Mouse (Mus musculus): Measurements from ENCODE around the gene Med11.
"Not testable (repeated sequence)": the region's sequence is repeated elsewhere in the genome, so short reads cannot be mapped to it uniquely, and the experiment has no call there.

The Med11 gene

DNA sequence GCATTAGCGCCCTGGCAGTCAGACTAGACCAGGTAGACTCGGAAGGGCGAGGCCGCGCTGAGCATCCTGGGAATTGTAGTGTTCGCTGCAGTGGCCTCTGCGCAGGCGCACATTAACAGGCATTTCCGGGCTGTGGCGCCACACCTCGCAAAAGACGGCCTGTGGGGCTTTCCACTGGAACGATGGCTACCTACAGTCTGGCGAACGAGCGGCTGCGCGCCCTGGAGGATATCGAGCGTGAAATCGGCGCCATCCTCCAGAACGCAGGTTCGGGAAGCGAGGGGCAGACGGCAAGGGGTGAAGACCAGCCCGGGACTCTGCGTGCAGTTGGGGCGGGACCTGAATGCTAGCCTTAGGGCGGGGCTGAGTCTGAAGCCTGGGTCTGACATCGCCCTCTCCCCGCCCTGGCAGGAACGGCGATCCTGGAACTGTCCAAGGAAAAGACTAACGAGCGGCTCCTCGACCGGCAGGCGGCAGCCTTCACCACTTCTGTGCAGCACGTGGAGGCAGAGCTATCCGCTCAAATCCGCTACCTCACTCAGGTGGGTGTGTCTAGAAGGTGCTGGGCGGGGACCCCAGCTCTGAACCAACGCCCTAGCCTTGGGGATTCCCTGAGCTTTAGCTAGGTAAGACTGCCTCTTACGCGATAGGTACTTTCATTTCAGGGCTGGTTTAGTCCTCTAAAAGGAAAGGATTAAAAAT is at the start of gene Med11:
TSS of gene Med11 (plus strand) at position 123 of the 702 bp plus-strand sequence.
- in situ Hi-C loops (cut with MboI; ENCODE audit: low pct_unique_long_range_greater_than_20kb in 1 of 2, low sequenced_read_pairs in 2 of 2, unreplicated experiment in 1 of 2): no loop called here

DNA sequence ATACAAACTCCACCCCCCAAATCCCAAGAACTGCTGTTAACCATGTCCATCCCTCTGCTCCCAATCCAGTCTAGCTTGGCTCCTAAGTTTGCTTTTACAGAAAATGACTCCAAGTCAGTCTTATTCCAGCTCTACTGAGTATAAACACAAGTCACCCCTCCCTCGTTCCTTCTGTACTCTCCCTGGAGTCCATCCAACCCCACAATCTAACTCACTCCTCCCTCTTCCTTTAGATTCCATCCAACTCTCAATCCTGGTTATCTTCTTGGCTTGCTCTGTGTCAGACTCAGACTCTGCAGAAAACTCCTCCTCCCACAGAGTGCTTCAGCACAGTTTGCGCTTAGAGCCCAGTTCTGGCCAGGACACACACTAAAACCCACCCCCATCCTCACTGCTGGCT is 48.1 kb upstream of the Med11 start:
- in situ Hi-C loops (cut with MboI; ENCODE audit: low pct_unique_long_range_greater_than_20kb in 1 of 2, low sequenced_read_pairs in 2 of 2, unreplicated experiment in 1 of 2): loop anchor here in 1 of 2 experiments (25.0 kb wide), 1 partner anchor 209 kb away; the partner anchor contains the start of genes 4930544D05Rik and Chrne

DNA sequence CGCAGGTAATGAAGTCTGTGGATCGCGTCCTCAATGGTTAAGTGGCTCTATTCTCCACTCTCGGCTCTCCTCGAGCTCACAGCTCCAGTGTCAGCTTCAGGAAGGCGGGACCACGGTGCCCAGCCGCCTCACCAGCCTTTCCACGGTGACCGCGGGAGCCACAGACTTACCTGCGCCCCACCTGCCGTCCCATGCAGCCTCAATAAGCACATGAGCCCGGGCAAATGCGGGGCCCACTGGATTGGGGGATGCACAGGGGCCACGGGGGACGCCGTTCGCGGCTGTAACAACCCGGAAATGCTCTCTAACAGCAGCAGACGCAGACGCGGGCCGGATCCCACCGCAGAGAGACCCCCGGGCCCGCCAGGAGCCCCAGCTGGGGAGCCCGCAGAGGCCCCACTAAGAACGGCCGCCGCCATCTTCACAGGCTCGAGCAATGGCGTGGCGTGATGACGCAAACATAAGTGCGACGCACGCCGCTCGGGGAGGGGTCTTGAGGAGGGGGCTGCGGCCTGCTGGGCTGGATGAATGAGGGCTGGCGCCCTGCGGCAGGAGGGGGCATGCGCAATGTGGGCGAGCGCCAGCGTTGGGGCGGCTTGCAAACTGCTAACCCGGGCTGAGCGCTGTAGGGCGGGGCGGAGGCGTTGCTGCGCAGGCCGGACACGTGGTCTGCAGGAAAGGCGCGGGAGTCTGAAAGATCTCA is 42.0 kb upstream of the Med11 start, which contains the start of gene Pelp1:
TSS of gene Pelp1 (minus strand) at position 438 of the 703 bp plus-strand sequence.
- in situ Hi-C loops (cut with MboI; ENCODE audit: low pct_unique_long_range_greater_than_20kb in 1 of 2, low sequenced_read_pairs in 2 of 2, unreplicated experiment in 1 of 2): loop anchor here (10.0 to 25.0 kb wide), 2 partner anchors 203 to 205 kb away; partner anchors contain the start of genes 4930544D05Rik (in 2 of the 2) and Chrne (in 2 of the 2)

DNA sequence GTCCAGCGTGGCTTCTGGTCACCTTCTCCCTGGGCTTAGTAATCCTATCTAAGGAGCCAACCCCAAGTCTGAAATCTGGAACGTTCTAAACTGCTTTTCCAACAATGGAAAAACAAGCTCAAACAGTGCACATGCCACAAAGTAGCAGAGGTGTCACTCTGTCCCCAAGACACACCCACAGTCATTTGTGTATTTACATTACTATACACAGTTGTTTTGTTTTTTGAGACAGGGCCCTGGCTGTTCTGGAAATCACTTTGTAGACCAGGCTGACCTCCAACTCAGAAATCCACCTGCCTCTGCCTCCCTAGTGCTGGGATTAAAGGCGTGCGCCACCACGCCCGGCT is 41.4 kb upstream of the Med11 start:
- in situ Hi-C loops (cut with MboI; ENCODE audit: low pct_unique_long_range_greater_than_20kb in 1 of 2, low sequenced_read_pairs in 2 of 2, unreplicated experiment in 1 of 2): loop anchor here (10.0 to 25.0 kb wide), 2 partner anchors 202 to 205 kb away; partner anchors contain the start of genes 4930544D05Rik (in 2 of the 2) and Chrne (in 2 of the 2)

DNA sequence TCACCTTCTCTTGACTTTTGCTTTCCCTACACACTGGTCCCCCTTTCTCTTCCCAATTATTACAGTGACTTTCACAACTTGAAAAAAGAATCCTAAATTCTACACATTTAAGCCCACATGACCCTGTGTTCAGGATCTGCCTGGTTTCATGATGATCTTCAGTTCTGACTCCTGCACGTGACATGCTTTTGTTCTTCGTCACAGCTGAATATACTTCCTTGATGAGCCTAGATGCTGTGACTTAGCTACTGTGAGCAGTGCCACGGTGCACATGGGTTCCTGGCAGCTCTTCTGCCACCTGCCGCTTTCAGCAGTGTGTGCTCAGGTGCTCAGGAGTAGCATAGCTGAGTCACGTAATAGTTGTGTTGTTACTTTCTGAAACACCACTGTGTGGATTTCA is 39.1 kb upstream of the Med11 start:
- in situ Hi-C loops (cut with MboI; ENCODE audit: low pct_unique_long_range_greater_than_20kb in 1 of 2, low sequenced_read_pairs in 2 of 2, unreplicated experiment in 1 of 2): loop anchor here (10.0 to 25.0 kb wide), 2 partner anchors 200 to 202 kb away; partner anchors contain the start of genes 4930544D05Rik (in 2 of the 2) and Chrne (in 2 of the 2)

DNA sequence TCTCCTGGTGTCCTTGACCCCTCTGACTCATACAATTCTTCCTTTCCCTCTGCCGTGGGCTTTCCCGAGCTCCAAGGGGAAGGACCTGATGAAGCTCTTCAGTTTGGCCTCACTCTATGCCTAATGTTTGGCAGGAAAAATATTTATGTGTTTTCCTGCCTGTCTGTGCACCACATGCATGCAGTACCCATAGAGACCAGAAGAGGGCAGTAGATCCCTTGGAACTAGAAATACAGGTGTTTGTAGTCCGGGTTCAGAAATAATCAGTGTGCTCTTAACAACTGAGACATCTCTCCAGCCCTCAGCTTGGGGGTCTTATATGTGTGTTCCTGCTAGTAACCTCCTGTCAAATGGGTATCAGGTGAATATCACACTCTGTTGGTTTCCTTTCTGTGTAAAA is 37.8 kb upstream of the Med11 start:
- in situ Hi-C loops (cut with MboI; ENCODE audit: low pct_unique_long_range_greater_than_20kb in 1 of 2, low sequenced_read_pairs in 2 of 2, unreplicated experiment in 1 of 2): loop anchor here (10.0 to 25.0 kb wide), 2 partner anchors 198 to 201 kb away; partner anchors contain the start of genes 4930544D05Rik (in 2 of the 2) and Chrne (in 2 of the 2)

DNA sequence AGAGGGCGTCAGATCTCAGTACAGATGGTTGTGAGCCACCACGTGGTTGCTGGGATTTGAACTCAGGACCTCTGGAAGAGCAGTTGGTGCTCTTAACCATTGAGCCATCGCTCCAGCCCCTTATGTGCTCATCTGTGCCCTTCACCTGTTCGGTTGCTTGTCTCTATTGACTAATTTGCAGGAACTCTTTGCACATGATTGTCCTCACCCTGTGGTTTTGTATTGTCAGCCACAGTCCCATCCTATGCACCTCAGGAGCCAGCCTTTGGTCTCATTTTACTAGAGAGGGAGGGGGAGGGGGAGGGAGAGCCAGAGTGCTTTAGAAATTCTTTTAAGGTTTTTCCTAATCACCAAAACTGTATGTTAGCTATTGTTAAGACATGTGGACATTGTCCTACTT is 33.5 kb upstream of the Med11 start:
- in situ Hi-C loops (cut with MboI; ENCODE audit: low pct_unique_long_range_greater_than_20kb in 1 of 2, low sequenced_read_pairs in 2 of 2, unreplicated experiment in 1 of 2): loop anchor here (5.0 to 25.0 kb wide), 3 partner anchors 84 to 197 kb away; partner anchors contain the start of genes 4930544D05Rik (in 2 of the 2) and Chrne (in 2 of the 2)

DNA sequence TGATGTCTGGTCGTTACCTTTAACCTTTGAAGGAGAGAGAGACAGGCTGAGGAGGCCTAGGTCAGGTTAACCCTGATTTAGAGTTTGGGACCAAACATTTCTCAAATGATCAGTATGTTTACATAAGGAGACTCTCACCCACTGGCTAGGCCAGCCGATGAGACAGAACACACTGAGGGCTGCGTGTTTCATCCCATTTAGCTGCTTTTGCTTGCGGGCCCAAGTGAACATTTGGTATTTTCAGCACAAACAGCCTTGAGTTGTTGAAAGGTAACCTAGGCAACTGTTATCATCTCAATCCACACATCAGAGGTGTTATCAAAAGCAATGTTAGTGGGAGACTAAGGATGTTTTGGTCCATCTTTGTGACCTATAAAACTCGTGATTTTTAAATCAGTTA is 32.2 kb upstream of the Med11 start:
- in situ Hi-C loops (cut with MboI; ENCODE audit: low pct_unique_long_range_greater_than_20kb in 1 of 2, low sequenced_read_pairs in 2 of 2, unreplicated experiment in 1 of 2): loop anchor here (5.0 to 25.0 kb wide), 3 partner anchors 83 to 195 kb away; partner anchors contain the start of genes 4930544D05Rik (in 2 of the 2) and Chrne (in 2 of the 2)

DNA sequence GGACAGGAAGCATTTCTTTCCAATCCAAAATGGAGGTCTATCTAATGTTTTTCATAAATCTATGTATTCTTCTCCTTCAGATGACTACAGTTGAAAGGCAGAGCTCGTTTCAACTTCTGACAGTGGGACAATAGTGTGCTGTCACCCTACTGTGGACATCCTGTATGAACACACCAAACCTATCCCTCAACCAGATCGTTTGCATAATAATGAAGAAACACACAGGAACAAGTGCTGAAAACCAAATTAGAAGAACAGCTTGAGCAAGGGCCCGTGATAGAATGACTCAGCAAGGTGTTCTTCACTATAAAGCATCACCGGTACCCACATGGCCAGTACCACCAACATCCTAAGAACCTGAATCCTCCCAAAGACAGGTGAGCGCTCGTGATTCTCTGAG is 25.1 kb upstream of the Med11 start:
- in situ Hi-C loops (cut with MboI; ENCODE audit: low pct_unique_long_range_greater_than_20kb in 1 of 2, low sequenced_read_pairs in 2 of 2, unreplicated experiment in 1 of 2): not testable (repeated sequence)

DNA sequence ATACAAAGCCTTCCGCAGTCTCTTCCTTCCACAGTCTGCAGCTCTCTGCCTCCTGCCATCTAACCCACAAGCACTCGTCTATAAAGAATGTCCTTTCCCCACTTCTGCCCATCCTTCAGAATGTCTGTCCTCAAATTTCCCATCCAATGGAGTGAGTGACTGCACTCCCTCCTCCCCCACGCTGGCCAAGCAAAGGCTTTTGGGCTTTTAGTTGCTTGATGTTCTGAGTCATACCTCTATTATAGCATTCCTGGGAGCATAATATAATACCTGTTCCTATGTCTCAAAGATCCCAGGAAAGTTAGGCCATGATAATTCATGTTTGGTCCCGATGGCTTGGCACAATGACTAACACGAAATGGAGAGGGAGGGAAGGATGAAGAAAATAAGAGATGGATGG is 20.1 kb upstream of the Med11 start:
- in situ Hi-C loops (cut with MboI; ENCODE audit: low pct_unique_long_range_greater_than_20kb in 1 of 2, low sequenced_read_pairs in 2 of 2, unreplicated experiment in 1 of 2): no loop called here

DNA sequence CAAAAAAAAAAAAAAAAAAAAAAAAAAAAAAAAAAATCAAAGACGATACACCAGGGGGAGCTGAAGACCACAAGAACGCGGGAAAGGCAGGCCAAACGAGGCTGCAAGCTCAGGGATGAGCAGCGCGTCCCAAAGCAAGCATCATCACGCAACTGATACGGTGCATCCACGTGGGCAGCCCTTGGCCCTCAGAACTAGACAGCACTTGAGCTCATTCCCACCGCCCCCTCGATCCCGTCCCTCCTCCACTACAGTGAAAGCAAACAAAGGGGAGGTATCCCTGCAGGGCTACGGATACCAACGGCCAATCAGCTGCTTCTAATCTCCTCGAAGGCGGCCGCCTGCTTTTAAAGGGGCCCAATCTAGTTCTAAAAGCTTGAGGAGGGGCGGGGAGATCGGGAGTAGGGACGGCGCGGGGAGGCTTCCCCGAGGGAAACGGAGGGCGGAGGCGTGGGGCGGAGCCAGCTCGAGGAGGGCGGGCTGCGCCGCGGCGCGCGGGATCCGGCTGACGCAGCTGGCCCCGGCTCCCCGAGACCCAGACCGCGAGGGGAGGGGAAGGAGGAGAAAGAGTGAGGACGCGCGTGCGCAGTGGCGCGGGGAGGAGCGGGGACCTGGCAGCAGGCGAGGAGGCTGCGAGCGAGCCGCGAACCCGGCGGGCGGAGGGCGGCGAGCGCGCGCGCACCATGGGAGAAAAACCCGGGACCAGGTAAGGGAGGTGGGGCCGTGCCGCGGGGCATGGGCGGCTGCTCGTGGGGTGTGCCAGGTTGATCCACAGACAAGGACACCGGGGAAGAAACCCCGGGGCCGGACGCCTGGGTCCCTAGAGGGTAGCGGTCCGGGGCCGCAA is 19.4 kb upstream of the Med11 start, which contains the start of gene Arrb2:
TSS of gene Arrb2 (plus strand) at position 588 of the 847 bp plus-strand sequence.
- in situ Hi-C loops (cut with MboI; ENCODE audit: low pct_unique_long_range_greater_than_20kb in 1 of 2, low sequenced_read_pairs in 2 of 2, unreplicated experiment in 1 of 2): no loop called here

DNA sequence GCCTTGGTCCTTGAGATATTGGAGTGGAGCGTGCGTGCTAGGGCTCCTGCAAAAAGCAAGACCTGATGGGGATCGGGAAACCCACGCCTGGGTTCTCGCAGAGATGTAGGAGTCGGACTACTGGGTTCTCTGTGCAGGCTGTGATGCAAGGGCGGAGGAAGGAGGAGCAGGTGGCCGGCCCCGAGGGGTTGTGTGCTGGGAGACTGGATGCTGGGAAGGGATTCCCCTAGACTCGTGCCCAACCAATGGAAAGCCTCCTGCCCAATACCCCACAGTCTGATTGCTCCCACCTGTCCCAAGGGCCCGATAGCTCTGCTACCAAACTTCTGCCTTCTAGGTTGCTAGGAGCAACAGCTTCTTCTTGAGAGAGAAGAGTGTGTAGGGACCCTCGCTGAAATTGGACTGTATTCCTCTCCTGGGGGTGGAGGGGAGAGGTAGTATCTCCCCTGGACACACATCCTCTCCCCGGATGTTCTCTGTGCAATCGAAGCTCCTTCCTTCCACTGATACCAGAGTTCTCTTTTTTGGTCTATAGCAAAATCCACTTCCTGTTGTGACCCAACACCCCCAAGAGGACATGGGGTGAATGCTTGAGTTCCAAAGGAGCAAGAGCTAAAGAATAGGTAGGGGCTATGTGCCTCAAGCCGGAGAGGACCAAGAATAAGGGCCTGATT is 18.7 kb upstream of the Med11 start:
- in situ Hi-C loops (cut with MboI; ENCODE audit: low pct_unique_long_range_greater_than_20kb in 1 of 2, low sequenced_read_pairs in 2 of 2, unreplicated experiment in 1 of 2): no loop called here

DNA sequence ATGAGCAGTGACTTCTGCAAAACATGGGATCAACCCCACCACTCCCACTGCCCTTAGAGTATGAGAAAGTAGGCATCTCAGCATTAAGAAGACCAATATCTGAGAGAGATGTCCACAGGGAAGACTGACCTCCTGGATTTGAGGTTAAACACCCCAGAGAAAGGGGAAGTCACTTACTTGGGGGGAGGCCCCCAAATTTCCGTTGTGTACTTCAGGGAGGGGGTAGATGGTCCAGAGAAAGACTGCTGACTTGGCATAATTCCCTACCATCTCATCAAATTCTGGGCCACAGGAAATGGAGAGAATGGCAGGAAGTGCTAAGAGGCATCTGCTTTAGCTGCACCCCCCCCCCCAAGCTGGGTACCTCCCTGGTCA is 18.2 kb upstream of the Med11 start:
- in situ Hi-C loops (cut with MboI; ENCODE audit: low pct_unique_long_range_greater_than_20kb in 1 of 2, low sequenced_read_pairs in 2 of 2, unreplicated experiment in 1 of 2): no loop called here

DNA sequence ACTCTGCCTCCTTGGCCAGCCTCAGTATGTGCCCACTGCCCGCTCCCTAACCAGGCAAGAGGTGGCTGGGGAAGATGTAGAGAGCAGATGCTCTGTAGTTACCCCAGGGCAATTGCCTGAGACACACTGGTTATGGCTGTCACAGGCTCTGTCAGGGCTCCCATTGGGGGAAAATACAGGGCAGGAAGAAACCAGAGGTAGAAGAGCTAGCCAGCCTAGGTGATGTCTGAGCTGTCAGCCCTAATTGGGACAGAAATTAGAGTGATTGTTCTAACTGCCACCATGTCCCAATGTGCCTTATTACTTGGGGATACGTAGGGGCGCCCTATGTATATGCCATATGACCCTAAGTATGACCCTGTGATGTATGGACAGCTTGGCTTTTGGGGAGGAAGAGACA is 17.8 kb upstream of the Med11 start:
- in situ Hi-C loops (cut with MboI; ENCODE audit: low pct_unique_long_range_greater_than_20kb in 1 of 2, low sequenced_read_pairs in 2 of 2, unreplicated experiment in 1 of 2): no loop called here

DNA sequence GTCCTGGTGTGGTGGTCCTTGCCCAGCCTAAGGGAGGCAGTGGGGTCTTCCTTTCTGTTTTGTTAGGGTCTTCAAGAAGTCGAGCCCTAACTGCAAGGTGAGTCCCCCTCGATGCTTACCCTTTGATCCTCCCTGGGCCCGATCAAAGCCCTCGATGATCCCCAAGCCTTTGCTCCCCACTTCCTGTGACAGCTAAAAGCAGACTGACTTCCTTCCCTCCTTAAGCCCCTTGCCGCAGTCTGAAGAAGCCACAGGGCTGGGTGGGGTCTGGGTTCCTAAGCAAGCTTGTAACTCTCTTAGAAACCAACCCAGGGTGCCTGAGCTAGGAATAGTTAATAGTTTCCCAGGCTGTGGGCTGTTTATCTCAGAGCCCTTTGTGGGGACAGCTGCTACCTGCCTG is 16.2 kb upstream of the Med11 start:
- in situ Hi-C loops (cut with MboI; ENCODE audit: low pct_unique_long_range_greater_than_20kb in 1 of 2, low sequenced_read_pairs in 2 of 2, unreplicated experiment in 1 of 2): no loop called here

DNA sequence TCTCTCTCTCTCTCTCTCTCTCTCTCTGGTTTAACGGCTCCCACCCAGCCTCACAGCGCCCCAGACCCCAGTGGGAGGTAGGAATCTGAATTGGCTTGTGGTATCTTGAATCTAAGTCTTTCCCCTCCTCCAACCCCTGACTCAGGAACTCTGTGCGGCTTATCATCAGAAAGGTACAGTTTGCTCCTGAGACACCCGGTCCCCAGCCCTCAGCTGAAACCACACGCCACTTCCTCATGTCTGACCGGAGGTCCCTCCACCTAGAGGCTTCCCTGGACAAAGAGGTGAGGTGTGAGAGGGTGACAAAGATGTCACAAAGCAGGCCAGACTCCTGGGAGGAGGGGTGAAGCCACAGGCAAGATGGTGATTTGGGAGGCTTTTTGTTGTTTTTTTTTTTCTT is 14.3 kb upstream of the Med11 start:
- in situ Hi-C loops (cut with MboI; ENCODE audit: low pct_unique_long_range_greater_than_20kb in 1 of 2, low sequenced_read_pairs in 2 of 2, unreplicated experiment in 1 of 2): no loop called here

DNA sequence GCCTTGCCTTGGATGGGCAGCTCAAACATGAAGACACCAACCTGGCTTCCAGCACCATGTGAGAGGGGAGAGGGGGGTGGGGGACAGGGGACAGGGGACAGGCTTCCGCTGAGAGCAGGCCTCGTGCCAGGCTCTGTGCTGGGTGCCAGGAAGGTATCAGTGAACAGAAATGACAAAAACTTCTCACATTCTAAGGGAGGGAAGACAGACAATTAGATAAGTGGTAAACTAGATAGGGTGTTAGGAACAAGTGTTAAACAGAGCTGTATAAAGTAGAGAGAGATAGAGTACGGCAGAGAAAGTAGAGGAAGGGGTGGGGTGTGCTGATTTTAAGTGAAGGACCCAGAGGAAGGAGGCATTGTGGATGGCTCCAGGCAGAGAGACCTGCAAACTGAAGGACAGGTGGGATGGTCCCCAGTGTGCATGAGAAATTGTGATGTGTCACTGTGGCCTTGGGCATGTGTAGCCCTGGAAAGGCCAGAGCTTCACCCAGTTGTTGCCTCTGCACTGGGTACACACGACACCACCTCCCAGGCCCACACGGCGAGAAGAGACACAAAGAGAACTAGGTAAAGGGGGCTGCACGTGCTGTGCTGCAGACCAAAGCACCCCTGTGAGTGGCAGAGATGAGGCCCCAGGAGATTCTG is 12.9 kb upstream of the Med11 start:
- in situ Hi-C loops (cut with MboI; ENCODE audit: low pct_unique_long_range_greater_than_20kb in 1 of 2, low sequenced_read_pairs in 2 of 2, unreplicated experiment in 1 of 2): no loop called here

All from mouse embryonic stem cell (cell line).